Mouse (Mus musculus) right cerebral cortex, adult 2 months (tissue): ENCODE data around the gene Gins2.
A peak's percentile ranks its signal among the peaks of the same experiment; 100 is the strongest.

Experiments
- DNase-seq, 2 experiments: peaks; one replicate each; pipeline ENCODE4 v3.0.0; 2021 to 2022; ENCODE audit warnings: low spot score in 2 of 2

Gene Gins2

DNA sequence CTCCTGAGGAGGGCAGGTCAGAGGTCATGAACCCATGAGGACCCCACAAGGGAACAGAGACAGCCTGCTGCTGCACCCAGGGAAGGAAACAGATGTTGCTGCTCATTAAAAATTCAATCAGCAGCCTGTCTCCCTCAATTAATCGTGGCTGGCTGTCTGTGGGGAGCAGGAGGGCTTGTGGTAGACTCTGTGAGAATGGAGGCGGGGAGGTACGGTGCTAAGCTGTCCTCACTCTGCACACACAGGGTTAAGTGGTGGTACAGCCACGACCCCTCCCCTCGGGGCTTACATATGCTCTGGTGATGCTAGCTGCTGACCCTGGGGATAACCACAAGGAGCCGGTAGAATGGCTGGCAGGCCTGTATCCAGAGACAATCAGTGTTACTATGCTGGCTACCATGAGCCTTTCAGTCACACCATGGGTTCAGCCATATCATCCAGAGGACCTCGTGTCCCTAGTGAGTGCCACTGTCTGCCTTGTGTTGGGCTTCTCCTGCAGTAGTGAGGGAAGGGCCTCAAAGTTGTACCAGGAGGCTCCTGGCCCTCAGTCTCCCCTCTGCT is 23.9 kb downstream of the Gins2 start:
- no peak for DNase-seq

DNA sequence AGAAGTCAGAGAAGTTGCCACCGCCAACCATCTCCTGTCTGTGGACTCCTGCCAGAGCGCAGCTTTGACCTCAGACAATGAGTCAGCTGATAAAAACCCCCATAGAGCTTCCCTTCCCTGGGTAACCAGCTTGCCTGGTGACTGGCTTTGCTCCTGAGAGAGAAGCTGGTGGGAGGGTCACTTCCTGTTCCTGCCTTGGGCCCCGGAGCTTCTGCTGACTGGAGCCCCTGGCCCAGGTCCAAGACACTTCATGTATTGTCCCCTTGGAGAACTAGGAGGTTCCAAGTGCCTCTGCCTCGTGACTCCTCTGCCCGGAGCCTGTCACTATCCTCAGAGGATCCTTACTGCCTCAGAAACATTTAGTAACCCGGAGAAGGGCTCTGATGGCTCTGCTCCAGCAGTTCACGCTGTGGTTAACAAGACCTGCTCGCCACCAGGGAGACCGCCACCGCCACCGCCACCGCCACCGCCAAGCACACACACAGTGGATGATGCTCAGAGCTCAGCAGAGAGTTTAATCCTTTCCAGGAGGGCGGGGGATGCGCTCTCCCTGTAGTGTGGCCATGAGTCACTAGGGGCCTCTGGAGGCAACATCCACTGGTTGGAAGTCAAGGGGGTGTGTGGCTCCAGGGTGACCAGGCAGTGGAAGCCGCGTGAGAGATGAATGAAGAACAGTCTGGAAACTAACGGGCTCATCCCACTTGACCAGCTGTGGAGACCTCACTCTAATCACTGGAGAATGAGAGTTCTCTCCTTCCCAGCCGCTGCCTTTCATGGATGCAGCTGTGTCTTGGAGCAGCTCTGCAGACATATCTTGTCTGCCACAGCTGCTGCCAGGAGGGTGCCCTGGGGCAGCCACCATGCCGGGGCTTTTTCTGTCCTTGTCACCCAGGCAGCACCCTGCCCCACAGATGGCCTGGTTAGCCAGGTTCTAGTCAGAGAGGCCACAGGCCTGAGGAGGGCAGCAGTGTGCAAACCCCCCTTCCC is 25.0 kb downstream of the Gins2 start:
- peak; percentile 55 to 73 for DNase-seq

DNA sequence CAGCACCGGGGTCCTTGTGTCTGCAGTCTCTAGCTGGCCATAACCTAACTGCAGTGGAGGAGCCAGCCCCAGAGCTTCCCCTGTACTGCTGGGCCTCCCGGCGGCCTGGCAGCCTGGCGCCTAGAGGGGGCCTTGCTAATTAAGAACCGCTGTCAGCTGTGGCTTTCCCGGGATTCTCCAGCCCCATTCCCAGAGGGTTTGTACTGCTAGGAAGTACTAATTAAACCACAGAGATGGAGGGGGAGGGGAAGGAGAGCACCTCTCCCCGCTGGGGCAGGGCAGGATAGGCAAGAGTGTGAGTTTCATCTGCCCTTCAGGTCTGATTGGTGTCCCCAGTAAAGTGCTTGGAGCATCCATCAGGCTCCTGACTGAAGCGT is 25.8 kb downstream of the Gins2 start:
- DNase-seq: no peak

GRCm38 (mm10) chr8:120562680-120563347 is 26.3 kb downstream of the Gins2 start:
- no peak for DNase-seq

- DNase-seq: no peak
Measured at GRCm38 (mm10) chr8:120561539-120562435, 27.3 kb downstream of the Gins2 start.

GRCm38 (mm10) chr8:120560535-120560934 is 28.6 kb downstream of the Gins2 start:
- no peak for DNase-seq

GRCm38 (mm10) chr8:120559654-120560053 is 29.4 kb downstream of the Gins2 start:
- DNase-seq: no peak

DNA sequence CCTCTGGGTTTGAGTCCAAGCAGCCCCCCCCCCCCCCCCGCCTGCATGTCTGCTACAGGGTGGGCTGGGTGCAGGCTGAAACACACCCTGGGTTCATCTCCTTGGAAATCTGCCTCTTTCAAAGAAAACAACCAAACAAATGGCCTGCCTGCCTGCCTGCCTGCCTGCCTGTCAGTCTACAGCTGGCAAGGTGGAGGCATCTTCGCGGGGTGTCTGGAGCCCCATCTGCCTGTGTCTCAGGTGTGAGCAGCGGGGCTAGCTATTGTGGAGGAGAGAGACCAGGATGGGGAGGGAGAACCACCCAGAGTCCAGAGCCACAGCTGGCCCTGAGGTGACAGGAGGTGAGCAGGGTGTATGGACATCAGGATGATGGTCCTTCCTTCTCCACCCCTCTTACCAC is 30.9 kb downstream of the Gins2 start:
- no peak for DNase-seq

GRCm38 (mm10) chr8:120557170-120557965 is 31.7 kb downstream of the Gins2 start:
- DNase-seq: peak; percentile 75 to 76

GRCm38 (mm10) chr8:120556198-120556892 is 32.8 kb downstream of the Gins2 start:
- DNase-seq: no peak

GRCm38 (mm10) chr8:120554466-120555039 is 34.6 kb downstream of the Gins2 start:
- no peak for DNase-seq

GRCm38 (mm10) chr8:120553441-120554123 is 35.5 kb downstream of the Gins2 start:
- DNase-seq: no peak

- no peak for DNase-seq
Measured at GRCm38 (mm10) chr8:120552509-120552908, 36.6 kb downstream of the Gins2 start.

DNA sequence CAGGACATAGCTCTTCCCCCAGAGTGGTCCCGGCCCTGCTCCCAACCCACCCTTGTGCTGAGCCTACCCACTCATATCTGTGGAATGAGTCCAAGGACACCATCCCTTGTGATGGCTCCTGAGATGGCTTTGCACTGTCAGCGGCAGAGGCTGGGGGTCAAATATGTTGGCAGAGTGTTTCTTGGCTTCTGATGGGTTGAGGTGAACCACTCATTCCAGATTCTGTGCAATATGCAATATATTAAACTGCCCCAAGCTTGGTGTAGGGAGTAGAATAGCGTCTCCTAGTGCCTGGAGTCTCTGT is 37.5 kb downstream of the Gins2 start:
- no peak for DNase-seq

GRCm38 (mm10) chr8:120550937-120551676 is 38.0 kb downstream of the Gins2 start:
- no peak for DNase-seq

DNA sequence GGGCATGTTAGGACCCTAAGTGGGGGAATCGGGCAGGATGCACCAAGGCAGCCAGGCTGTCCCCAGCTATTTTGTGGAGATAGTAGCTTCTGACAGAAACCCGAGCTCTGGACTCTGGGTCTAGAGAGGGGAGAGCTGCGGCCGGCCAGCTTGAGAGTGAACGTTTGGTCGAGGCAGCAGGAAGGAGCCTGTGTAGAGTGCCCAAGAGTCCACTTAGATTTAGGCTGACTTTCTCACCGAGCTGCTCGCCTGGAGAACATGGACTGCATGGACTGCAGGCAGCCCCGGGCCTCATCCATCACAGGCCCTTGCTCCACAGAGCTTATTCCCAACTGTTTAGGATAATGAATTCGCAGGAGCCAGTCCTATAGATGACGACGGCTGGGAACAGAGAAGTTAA is 38.7 kb downstream of the Gins2 start:
- no peak for DNase-seq

- DNase-seq: no peak
Measured at GRCm38 (mm10) chr8:120549922-120550321, 39.2 kb downstream of the Gins2 start.

DNA sequence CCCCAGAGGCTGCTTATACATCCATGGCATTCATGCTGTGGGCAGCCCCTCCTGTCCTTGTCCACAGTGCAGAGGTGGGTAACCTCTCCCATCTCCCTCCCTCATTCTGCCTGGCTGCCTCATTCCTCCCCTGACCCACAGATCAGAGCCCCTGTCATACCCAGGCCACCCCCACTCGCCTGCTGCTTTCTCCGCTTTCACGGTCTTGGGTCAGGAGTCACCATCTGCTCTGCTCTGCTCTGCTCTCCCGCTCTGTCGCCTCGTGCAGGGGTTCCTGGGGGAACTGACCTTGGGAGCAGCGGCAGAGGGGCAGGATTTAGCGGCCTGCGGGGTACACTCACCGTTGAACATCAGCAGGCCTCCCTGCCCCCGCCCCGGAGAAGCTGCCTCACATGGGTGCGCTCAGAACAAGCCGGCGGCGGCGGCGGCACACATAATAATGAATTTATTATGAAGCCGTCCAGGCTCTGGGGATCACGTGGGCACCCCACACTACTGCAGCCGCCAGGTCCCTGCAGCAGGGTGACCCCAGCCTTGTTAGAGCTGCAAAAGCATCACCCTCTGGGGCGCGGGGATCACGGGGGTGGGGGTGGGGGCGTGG is 39.7 kb downstream of the Gins2 start:
- peak in 1 of 2 experiments; percentile 69 for DNase-seq
